Mouse (Mus musculus): ENCODE measurements around the gene Tmem178b.

Gene Tmem178b

GRCm38 (mm10) chr6:39919011-39919709, 46.1 kb downstream of the Tmem178b start:
- no peak for DNase-seq

GRCm38 (mm10) chr6:39926442-39926841, 53.4 kb downstream of the Tmem178b start:
- DNase-seq: no peak

GRCm38 (mm10) chr6:39936590-39936989, 63.5 kb downstream of the Tmem178b start:
- DNase-seq: no peak

- no peak for DNase-seq
Measured at GRCm38 (mm10) chr6:39940920-39941319, 67.8 kb downstream of the Tmem178b start.

GRCm38 (mm10) chr6:39944854-39945253, 71.8 kb downstream of the Tmem178b start:
- DNase-seq: no peak

GRCm38 (mm10) chr6:39945670-39946440, 72.8 kb downstream of the Tmem178b start:
- no peak for DNase-seq

- DNase-seq: no peak
Measured at GRCm38 (mm10) chr6:39946601-39947000, 73.5 kb downstream of the Tmem178b start.

- DNase-seq: no peak
Measured at GRCm38 (mm10) chr6:39953951-39954350, 80.9 kb downstream of the Tmem178b start.

- DNase-seq: no peak
Measured at GRCm38 (mm10) chr6:39955211-39955610, 82.1 kb downstream of the Tmem178b start.

- DNase-seq: no peak
Measured at GRCm38 (mm10) chr6:39964606-39965005, 91.5 kb downstream of the Tmem178b start.

- no peak for DNase-seq
Measured at GRCm38 (mm10) chr6:39970281-39970680, 97.2 kb downstream of the Tmem178b start.

GRCm38 (mm10) chr6:39978942-39979341, 105.9 kb downstream of the Tmem178b start:
- DNase-seq: no peak

- DNase-seq: no peak
Measured at GRCm38 (mm10) chr6:39990772-39991171, 117.7 kb downstream of the Tmem178b start.

- no peak for DNase-seq
Measured at GRCm38 (mm10) chr6:39991922-39992321, 118.9 kb downstream of the Tmem178b start.

- no peak for DNase-seq
Measured at GRCm38 (mm10) chr6:40006006-40006765, 133.1 kb downstream of the Tmem178b start.

GRCm38 (mm10) chr6:40008166-40008907, 135.3 kb downstream of the Tmem178b start:
- no peak for DNase-seq

GRCm38 (mm10) chr6:40009718-40010117, 136.6 kb downstream of the Tmem178b start:
- DNase-seq: no peak

GRCm38 (mm10) chr6:40011066-40011465, 138.0 kb downstream of the Tmem178b start:
- no peak for DNase-seq

GRCm38 (mm10) chr6:40011609-40012008, 138.5 kb downstream of the Tmem178b start:
- no peak for DNase-seq

- no peak for DNase-seq
Measured at GRCm38 (mm10) chr6:40013407-40013806, 140.3 kb downstream of the Tmem178b start.

- no peak for DNase-seq
Measured at GRCm38 (mm10) chr6:40015185-40015584, 142.1 kb downstream of the Tmem178b start.

- DNase-seq: no peak
Measured at GRCm38 (mm10) chr6:40015711-40016460, 142.8 kb downstream of the Tmem178b start.
